Mouse (Mus musculus) layer of hippocampus, adult 18-20 months (tissue): Measurements from ENCODE around the gene Ift20. TPM values are rescaled to one million over a fixed set of nuclear protein-coding genes. Genes with fewer than 3 reads are reported as not detected.
"Not testable (repeated sequence)": the region's sequence is repeated elsewhere in the genome, so short reads cannot be mapped to it uniquely, and the experiment has no call there.

Source experiments
- DNase-seq, 2 experiments: peaks; one replicate each; pipeline ENCODE4 v3.0.0; 2022; ENCODE audit warnings: low spot score in 2 of 2
- total RNA-seq, 2 experiments: library from RNA; stranded (reverse); gene quantifications; 2 replicates each; pipeline ENCODE4 v1.2.3; 2021

The Ift20 gene
- total RNA-seq, 2 experiments from 2014 or later, result 73.8 to 78.2 TPM

- DNase-seq, result peak; percentile 47 to 85
These were observed 24.3 kb downstream of the Ift20 start for GRCm38 (mm10) chr11:78560447-78560846.

- no peak for DNase-seq
These were observed 30.6 kb downstream of the Ift20 start for GRCm38 (mm10) chr11:78566775-78567174.

GRCm38 (mm10) chr11:78567614-78568013 lies 31.5 kb downstream of the Ift20 start:
- no peak for DNase-seq

- DNase-seq, result no peak
These were observed 32.7 kb downstream of the Ift20 start for GRCm38 (mm10) chr11:78568827-78569226.

GRCm38 (mm10) chr11:78569806-78570205 lies 33.6 kb downstream of the Ift20 start:
- no peak for DNase-seq

- peak; percentile 56 to 82 for DNase-seq
These were observed 35.3 kb downstream of the Ift20 start for GRCm38 (mm10) chr11:78571441-78571840.

GRCm38 (mm10) chr11:78571854-78572253 lies 35.7 kb downstream of the Ift20 start:
- DNase-seq, result no peak

- not testable (repeated sequence) for DNase-seq
These were observed 37.9 kb downstream of the Ift20 start for GRCm38 (mm10) chr11:78574031-78574430.

- no peak for DNase-seq
These were observed 38.4 kb downstream of the Ift20 start for GRCm38 (mm10) chr11:78574536-78574935.

GRCm38 (mm10) chr11:78574975-78575374 lies 38.8 kb downstream of the Ift20 start:
- DNase-seq, result no peak

- DNase-seq, result no peak
These were observed 46.7 kb downstream of the Ift20 start for GRCm38 (mm10) chr11:78582848-78583247.

GRCm38 (mm10) chr11:78586099-78586498 lies 49.9 kb downstream of the Ift20 start:
- no peak for DNase-seq

GRCm38 (mm10) chr11:78587677-78588076 lies 51.5 kb downstream of the Ift20 start:
- DNase-seq, result not testable (repeated sequence)

Other genes with a start within 250 kb of the Ift20 start
- gene BC030499, start 245.5 kb upstream of the Ift20 start, total RNA-seq, result 1 to 10 TPM; 7.4 TPM
- gene Spag5, start 234.8 kb upstream of the Ift20 start, total RNA-seq, result 1 to 10 TPM; 5.7 to 7.1 TPM
- gene Aldoc, start 213.4 kb upstream of the Ift20 start, total RNA-seq, result 100 to 1,000 TPM; 856 to 892 TPM
- 10 to 100 TPM; 59.0 to 62.0 TPM for gene Pigs, start 207.9 kb upstream of the Ift20 start, total RNA-seq
- gene Unc119, start 192.9 kb upstream of the Ift20 start, total RNA-seq, result 10 to 100 TPM; 33.0 to 33.5 TPM
- gene Foxn1, start 149.8 kb upstream of the Ift20 start, total RNA-seq, result not detected
- gene Slc13a2, start 114.1 kb upstream of the Ift20 start, total RNA-seq, result not detected
- 10 to 100 TPM; 10.9 to 11.7 TPM for gene Slc46a1, start 70.7 kb upstream of the Ift20 start, total RNA-seq
- 10 to 100 TPM; 36.1 to 38.8 TPM for gene Sarm1, start 38.6 kb upstream of the Ift20 start, total RNA-seq
- gene Vtn, start 37.3 kb upstream of the Ift20 start, total RNA-seq, result 10 to 100 TPM; 52.7 to 53.9 TPM
- gene Sebox, start 32.9 kb upstream of the Ift20 start, total RNA-seq, result 1 to 10 TPM; 5.3 to 5.7 TPM
- gene Tmem199, start 24.2 kb upstream of the Ift20 start, total RNA-seq, result 10 to 100 TPM; 44.8 to 47.1 TPM
- 100 to 1,000 TPM; 118 to 119 TPM for gene Poldip2, start 24.2 kb upstream of the Ift20 start, total RNA-seq
- gene Tnfaip1, start within 50 bp of the Ift20 start, total RNA-seq, result 10 to 100 TPM; 29.1 to 29.8 TPM
- gene Tmem97, start 14.4 kb downstream of the Ift20 start, total RNA-seq, result 10 to 100 TPM; 11.7 to 14.6 TPM
- 10 to 100 TPM; 41.8 to 42.0 TPM for gene Nlk, start 161.0 kb downstream of the Ift20 start, total RNA-seq
- gene Ccnq, start 215.4 kb downstream of the Ift20 start, total RNA-seq, result 10 to 100 TPM; 19.2 to 19.7 TPM